Mouse (Mus musculus) adrenal gland, postnatal 25 days (tissue): Measurements from ENCODE around the gene Zdhhc8. TPM values are rescaled to one million over a fixed set of nuclear protein-coding genes. Genes with fewer than 3 reads are reported as not detected.

Source experiments
- DNase-seq: peaks from one replicate; pipeline ENCODE4 v3.0.0; 2021; ENCODE audit warnings: mixed read lengths
- total RNA-seq: library from RNA; stranded (reverse); gene quantifications from 2 replicates; pipeline ENCODE4 v1.2.3, GENCODE M21; 2021

The Zdhhc8 gene
- total RNA-seq, 1 experiment from 2014 or later, result 26.8 TPM

GRCm38 (mm10) chr16:18231047-18231446 lies 3.9 kb downstream of the Zdhhc8 start:
- DNase-seq, result no peak

- DNase-seq, result no peak
Observed at GRCm38 (mm10) chr16:18230617-18231016, 4.3 kb downstream of the Zdhhc8 start.

- peak; percentile 46 for DNase-seq
Observed at GRCm38 (mm10) chr16:18229622-18230021, 5.3 kb downstream of the Zdhhc8 start.

- no peak for DNase-seq
Observed at GRCm38 (mm10) chr16:18228856-18229255, 6.1 kb downstream of the Zdhhc8 start.

GRCm38 (mm10) chr16:18227897-18228422 lies 7.0 kb downstream of the Zdhhc8 start:
- DNase-seq, result no peak

GRCm38 (mm10) chr16:18227187-18227586 lies 7.7 kb downstream of the Zdhhc8 start:
- no peak for DNase-seq

GRCm38 (mm10) chr16:18222188-18222587 lies 12.7 kb downstream of the Zdhhc8 start:
- no peak for DNase-seq

GRCm38 (mm10) chr16:18221543-18221898 lies 13.4 kb downstream of the Zdhhc8 start:
- DNase-seq, result no peak

- no peak for DNase-seq
Observed at GRCm38 (mm10) chr16:18220856-18221542, 13.9 kb downstream of the Zdhhc8 start.

- peak; percentile 37 for DNase-seq
Observed at GRCm38 (mm10) chr16:18220001-18220400, 14.9 kb downstream of the Zdhhc8 start.

- no peak for DNase-seq
Observed at GRCm38 (mm10) chr16:18218580-18218996, 16.3 kb downstream of the Zdhhc8 start.

GRCm38 (mm10) chr16:18217579-18217978 lies 17.4 kb downstream of the Zdhhc8 start, which contains the start of gene Ccdc188:
Gene Ccdc188 (plus strand): TSS chr16:18217879.
- no peak for DNase-seq

- DNase-seq, result no peak
Observed at GRCm38 (mm10) chr16:18214858-18215257, 20.1 kb downstream of the Zdhhc8 start.

GRCm38 (mm10) chr16:18213689-18214088 lies 21.2 kb downstream of the Zdhhc8 start:
- no peak for DNase-seq

GRCm38 (mm10) chr16:18211417-18212171 lies 23.3 kb downstream of the Zdhhc8 start:
- DNase-seq, result peak; percentile 88

GRCm38 (mm10) chr16:18210701-18211416 lies 24.1 kb downstream of the Zdhhc8 start:
- peak; percentile 57 for DNase-seq

- DNase-seq, result no peak
Observed at GRCm38 (mm10) chr16:18203430-18204091, 31.4 kb downstream of the Zdhhc8 start.

GRCm38 (mm10) chr16:18202061-18202460 lies 32.9 kb downstream of the Zdhhc8 start:
- no peak for DNase-seq

GRCm38 (mm10) chr16:18201620-18202019 lies 33.3 kb downstream of the Zdhhc8 start:
- DNase-seq, result no peak

- DNase-seq, result no peak
Observed at GRCm38 (mm10) chr16:18200062-18200461, 34.9 kb downstream of the Zdhhc8 start.

- DNase-seq, result no peak
Observed at GRCm38 (mm10) chr16:18198365-18199098, 36.4 kb downstream of the Zdhhc8 start.
